Mouse (Mus musculus): ENCODE measurements at regions not wholly inside any gene's neighbourhood (a gene's known extent, or its start where the extent isn't known, plus 50 kb on each side); places are given as distances from the start of the nearest gene placed in this dataset.
A peak's percentile ranks its signal among the peaks of the same experiment; 100 is the strongest.
"Not testable (repeated sequence)": the region's sequence is repeated elsewhere in the genome, so short reads cannot be mapped to it uniquely, and the experiment has no call there.

GRCm38 (mm10) chr5:102123285-102123684 lies 53.6 kb upstream of the Wdfy3 start:
- no peak overlapping the region for H3K4me2 ChIP-seq
- no peaks in the 10 kb centered on the region for H3K9me3 ChIP-seq
- no peak overlapping the region for H3K27ac ChIP-seq
- 69% methylated on average over 6 of the region's 6 CpGs for WGBS
- H3K36me3 ChIP-seq = no peaks in the 10 kb centered on the region
- H3K4me1 ChIP-seq = no peaks in the 10 kb centered on the region
- H3K4me3 ChIP-seq = no peak overlapping the region
- no peak overlapping the region for H3K9ac ChIP-seq
- no peak for ATAC-seq (ENCODE audit: insufficient number of reproducible peaks, low FRiP score, low TSS enrichment, low read depth)
- no peaks in the 10 kb centered on the region for H3K27me3 ChIP-seq

DNA sequence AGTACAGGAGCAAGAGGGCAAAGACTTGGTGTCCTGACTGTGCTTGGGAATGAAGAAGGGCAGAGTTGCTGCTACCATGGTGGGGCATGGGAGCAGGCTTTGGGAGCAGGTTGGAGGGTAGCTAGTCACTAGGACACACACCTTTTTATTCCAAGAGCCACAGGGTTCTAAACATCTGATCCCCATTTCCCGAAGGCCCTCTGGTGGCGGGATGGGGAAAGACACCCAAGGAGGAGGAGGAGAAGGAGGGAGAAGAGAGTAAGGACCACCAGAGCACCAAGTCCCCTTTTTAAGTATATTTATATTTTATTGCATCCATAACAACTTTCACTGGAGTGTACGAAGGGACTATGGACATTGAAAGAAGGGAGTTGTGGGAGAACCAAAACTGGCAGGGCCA lies 57.0 kb upstream of the Wdfy3 start:
- no peaks in the 10 kb centered on the region for H3K36me3 ChIP-seq
- no peaks in the 10 kb centered on the region for H3K4me1 ChIP-seq
- no peak overlapping the region for H3K4me2 ChIP-seq
- H3K27me3 ChIP-seq = no peaks in the 10 kb centered on the region
- no peak overlapping the region for H3K27ac ChIP-seq
- no peak overlapping the region for H3K4me3 ChIP-seq
- no peaks in the 10 kb centered on the region for H3K9me3 ChIP-seq
- 9% methylated on average over 3 of the region's 3 CpGs for WGBS
- ATAC-seq (ENCODE audit: insufficient number of reproducible peaks, low FRiP score, low TSS enrichment, low read depth) = no peak
- no peak overlapping the region for H3K9ac ChIP-seq

DNA sequence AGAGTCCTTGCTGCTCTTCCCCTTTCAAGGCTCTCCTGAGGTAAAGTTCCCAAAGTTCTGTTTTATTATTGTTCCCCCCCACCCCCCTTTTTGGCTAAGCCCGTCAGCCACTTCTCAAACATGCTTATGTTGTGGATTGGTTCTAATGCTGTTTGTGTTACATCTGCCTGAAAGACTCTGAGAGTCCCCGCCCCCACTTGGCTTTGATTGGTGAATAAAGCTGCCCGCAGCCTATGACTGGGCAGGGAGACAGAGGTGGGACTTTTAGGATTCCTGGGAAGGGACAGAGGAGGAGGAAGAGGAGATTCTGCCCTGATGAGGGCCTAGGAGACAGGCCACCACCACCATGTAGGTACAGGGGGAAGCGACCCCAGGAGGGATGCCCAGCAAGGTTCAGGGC lies 78.3 kb upstream of the Wdfy3 start:
- Histone ChIP-seq H3K27me3 (no peaks in the 10 kb centered on the region), H3K9ac (no peak overlapping the region), H3K4me3 (no peak overlapping the region), H3K9me3 (no peaks in the 10 kb centered on the region), H3K4me2 (no peak overlapping the region), H3K4me1 (no peaks in the 10 kb centered on the region), H3K27ac (no peak overlapping the region), H3K36me3 (no peaks in the 10 kb centered on the region)
- no peak for ATAC-seq (ENCODE audit: insufficient number of reproducible peaks, low FRiP score, low TSS enrichment, low read depth)
- 84% methylated on average over 4 of the region's 4 CpGs for WGBS

- H3K27me3 ChIP-seq = no peaks in the 10 kb centered on the region
- no peaks in the 10 kb centered on the region for H3K4me1 ChIP-seq
- H3K4me3 ChIP-seq = no peak overlapping the region
- H3K9ac ChIP-seq = no peak overlapping the region
- no peaks in the 10 kb centered on the region for H3K36me3 ChIP-seq
- H3K27ac ChIP-seq = no peak overlapping the region
- ATAC-seq (ENCODE audit: insufficient number of reproducible peaks, low FRiP score, low TSS enrichment, low read depth) = no peak
- H3K9me3 ChIP-seq = no peaks in the 10 kb centered on the region
- H3K4me2 ChIP-seq = 0 out of 2 replicates have a peak overlapping the region, but pooled peaks have one; percentile 13
- 23% methylated on average over 14 of the region's 14 CpGs for WGBS
Observed at GRCm38 (mm10) chr5:102149481-102150129, 79.9 kb upstream of the Wdfy3 start.

DNA sequence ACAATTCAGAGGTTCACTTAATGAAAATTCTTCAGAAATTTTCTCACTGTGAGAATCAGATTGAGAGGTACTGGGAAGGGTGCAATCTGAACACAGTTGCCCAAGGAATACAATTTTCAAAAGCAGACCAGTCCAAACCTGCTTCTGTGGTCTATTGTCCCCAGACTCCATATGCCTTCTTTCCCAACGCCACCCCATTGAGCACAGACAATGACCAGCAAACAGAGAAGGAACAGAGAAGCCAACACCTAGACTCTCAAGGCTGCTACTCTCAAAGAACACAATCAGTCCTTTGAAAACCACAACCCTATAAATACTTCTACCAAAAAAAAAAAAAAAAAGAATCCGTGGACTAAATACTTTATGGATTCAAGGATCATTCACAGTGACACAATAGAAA lies 89.9 kb upstream of the Wdfy3 start:
- 74% methylated on average over 2 of the region's 2 CpGs for WGBS
- no peaks in the 10 kb centered on the region for H3K27me3 ChIP-seq
- H3K4me1 ChIP-seq = no peaks in the 10 kb centered on the region
- no peak for ATAC-seq (ENCODE audit: insufficient number of reproducible peaks, low FRiP score, low TSS enrichment, low read depth)
- H3K9me3 ChIP-seq = no peaks in the 10 kb centered on the region
- H3K9ac ChIP-seq = no peak overlapping the region
- H3K36me3 ChIP-seq = no peaks in the 10 kb centered on the region
- H3K4me2 ChIP-seq = no peak overlapping the region
- H3K4me3 ChIP-seq = no peak overlapping the region
- H3K27ac ChIP-seq = no peak overlapping the region

- no peak for ATAC-seq (ENCODE audit: insufficient number of reproducible peaks, low FRiP score, low TSS enrichment, low read depth)
- Histone ChIP-seq H3K4me3 (no peak overlapping the region), H3K36me3 (no peaks in the 10 kb centered on the region), H3K4me2 (no peak overlapping the region), H3K9ac (no peak overlapping the region), H3K27me3 (no peaks in the 10 kb centered on the region), H3K9me3 (no peaks in the 10 kb centered on the region), H3K4me1 (peaks cover 2% of the 10 kb centered on the region; the same call in 1 of the 2 replicates), H3K27ac (no peak overlapping the region)
- 19% methylated on average over 4 of the region's 4 CpGs for WGBS
Observed at GRCm38 (mm10) chr5:102167981-102168380, 98.3 kb upstream of the Wdfy3 start.

GRCm38 (mm10) chr5:102171808-102172207 lies 102.1 kb upstream of the Wdfy3 start:
- Histone ChIP-seq H3K4me3 (no peak overlapping the region), H3K4me2 (no peak overlapping the region), H3K36me3 (no peaks in the 10 kb centered on the region), H3K27ac (no peak overlapping the region), H3K9ac (no peak overlapping the region), H3K27me3 (no peaks in the 10 kb centered on the region), H3K4me1 (peaks cover 2% of the 10 kb centered on the region; the same call in 1 of the 2 replicates), H3K9me3 (no peaks in the 10 kb centered on the region)
- no peak for ATAC-seq (ENCODE audit: insufficient number of reproducible peaks, low FRiP score, low TSS enrichment, low read depth)
- WGBS = 49% methylated on average over 2 of the region's 3 CpGs

- 80% methylated on average over 8 of the region's 8 CpGs for WGBS
- Histone ChIP-seq H3K27ac (no peak overlapping the region), H3K27me3 (no peaks in the 10 kb centered on the region), H3K9ac (no peak overlapping the region), H3K4me3 (no peak overlapping the region), H3K4me2 (no peak overlapping the region), H3K36me3 (no peaks in the 10 kb centered on the region), H3K9me3 (no peaks in the 10 kb centered on the region), H3K4me1 (no peaks in the 10 kb centered on the region)
- ATAC-seq (ENCODE audit: insufficient number of reproducible peaks, low FRiP score, low TSS enrichment, low read depth) = no peak
Observed at GRCm38 (mm10) chr5:102180250-102180649, 110.5 kb upstream of the Wdfy3 start.

GRCm38 (mm10) chr5:102188951-102189350 lies 119.2 kb upstream of the Wdfy3 start:
- WGBS = 89% methylated on average over 4 of the region's 4 CpGs
- not testable (repeated sequence) for H3K4me1 ChIP-seq; H3K4me3 ChIP-seq; H3K27ac ChIP-seq; H3K9me3 ChIP-seq; H3K9ac ChIP-seq; H3K36me3 ChIP-seq; H3K27me3 ChIP-seq; ATAC-seq (ENCODE audit: insufficient number of reproducible peaks, low FRiP score, low TSS enrichment, low read depth); H3K4me2 ChIP-seq

GRCm38 (mm10) chr5:102206456-102206855 lies 136.7 kb upstream of the Wdfy3 start:
- Histone ChIP-seq H3K4me3 (no peak overlapping the region), H3K27me3 (no peaks in the 10 kb centered on the region), H3K36me3 (no peaks in the 10 kb centered on the region), H3K9ac (no peak overlapping the region), H3K27ac (no peak overlapping the region), H3K4me1 (no peaks in the 10 kb centered on the region), H3K4me2 (no peak overlapping the region), H3K9me3 (no peaks in the 10 kb centered on the region)
- ATAC-seq (ENCODE audit: insufficient number of reproducible peaks, low FRiP score, low TSS enrichment, low read depth) = no peak
- WGBS = 40% methylated on average over 4 of the region's 4 CpGs

- Histone ChIP-seq H3K4me3 (no peak overlapping the region), H3K27me3 (no peaks in the 10 kb centered on the region), H3K27ac (no peak overlapping the region)
Observed at GRCm38 (mm10) chr5:102206953-102207352, 137.2 kb upstream of the Wdfy3 start.

GRCm38 (mm10) chr5:102213145-102213544 lies 143.4 kb upstream of the Wdfy3 start:
- Histone ChIP-seq H3K9me3 (no peaks in the 10 kb centered on the region), H3K36me3 (no peaks in the 10 kb centered on the region), H3K27me3 (no peaks in the 10 kb centered on the region), H3K27ac (no peak overlapping the region), H3K9ac (no peak overlapping the region), H3K4me3 (no peak overlapping the region), H3K4me1 (peaks cover 8% of the 10 kb centered on the region; the same call in 1 of the 2 replicates), H3K4me2 (no peak overlapping the region)
- WGBS = 62% methylated on average over 6 of the region's 6 CpGs
- ATAC-seq (ENCODE audit: insufficient number of reproducible peaks, low FRiP score, low TSS enrichment, low read depth) = no peak

More at GRCm38 (mm10) chr5:102206953-102207352, 137.2 kb upstream of the Wdfy3 start:
- no peaks in the 10 kb centered on the region for H3K36me3 ChIP-seq
- ATAC-seq (ENCODE audit: insufficient number of reproducible peaks, low FRiP score, low TSS enrichment, low read depth) = no peak
- 2% methylated on average over 16 of the region's 16 CpGs for WGBS
- H3K9ac ChIP-seq = no peak overlapping the region
- H3K4me1 ChIP-seq = peaks cover 2% of the 10 kb centered on the region; the same call in 1 of the 2 replicates
- peak overlapping the region; percentile 32 for H3K4me2 ChIP-seq
- H3K9me3 ChIP-seq = no peaks in the 10 kb centered on the region

- H3K9ac ChIP-seq = no peak overlapping the region
- no peaks in the 10 kb centered on the region for H3K36me3 ChIP-seq
- H3K4me3 ChIP-seq = no peak overlapping the region
- H3K27me3 ChIP-seq = no peaks in the 10 kb centered on the region
- H3K27ac ChIP-seq = no peak overlapping the region
- no peaks in the 10 kb centered on the region for H3K9me3 ChIP-seq
- no peak for ATAC-seq (ENCODE audit: insufficient number of reproducible peaks, low FRiP score, low TSS enrichment, low read depth)
- no peak overlapping the region for H3K4me2 ChIP-seq
- no peaks in the 10 kb centered on the region for H3K4me1 ChIP-seq
- WGBS = 54% methylated on average over 6 of the region's 6 CpGs
Observed at GRCm38 (mm10) chr5:102227131-102227530, 157.4 kb upstream of the Wdfy3 start.
